Mouse (Mus musculus) embryo, embryonic 10 days (tissue): ENCODE data around the gene Mecom.
"Not testable (repeated sequence)": the region's sequence is repeated elsewhere in the genome, so short reads cannot be mapped to it uniquely, and the experiment has no call there.

Experiments used
- DNase-seq: peaks from one replicate; pipeline ENCODE4 v3.0.0-alpha.2; 2015; ENCODE audit warnings: low spot score

Mecom gene

GRCm38 (mm10) chr3:30547908-30548307 is at the start of gene Mecom:
Gene Mecom, minus strand, starts transcription at chr3:30548008.
- DNase-seq: no peak

DNA sequence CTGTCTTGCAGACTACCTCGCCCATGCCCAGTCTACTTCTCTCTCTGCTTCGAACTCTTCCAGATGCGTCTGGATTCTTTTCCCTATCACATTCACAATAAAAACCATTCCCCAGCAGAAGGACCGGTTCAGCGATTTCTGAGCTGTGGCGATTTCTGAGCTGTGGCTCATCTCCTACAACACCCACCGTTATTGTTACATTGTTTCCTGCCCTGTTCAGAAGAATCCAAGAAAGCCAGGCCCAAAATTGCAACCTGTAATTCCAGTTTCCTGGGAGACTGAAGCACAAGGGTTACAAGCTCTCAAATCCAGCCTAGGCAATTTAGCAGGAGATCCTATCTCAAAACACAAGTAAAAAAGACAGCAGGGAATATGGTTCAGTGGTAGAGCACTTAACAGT is 49.5 kb upstream of the Mecom start:
- no peak for DNase-seq

DNA sequence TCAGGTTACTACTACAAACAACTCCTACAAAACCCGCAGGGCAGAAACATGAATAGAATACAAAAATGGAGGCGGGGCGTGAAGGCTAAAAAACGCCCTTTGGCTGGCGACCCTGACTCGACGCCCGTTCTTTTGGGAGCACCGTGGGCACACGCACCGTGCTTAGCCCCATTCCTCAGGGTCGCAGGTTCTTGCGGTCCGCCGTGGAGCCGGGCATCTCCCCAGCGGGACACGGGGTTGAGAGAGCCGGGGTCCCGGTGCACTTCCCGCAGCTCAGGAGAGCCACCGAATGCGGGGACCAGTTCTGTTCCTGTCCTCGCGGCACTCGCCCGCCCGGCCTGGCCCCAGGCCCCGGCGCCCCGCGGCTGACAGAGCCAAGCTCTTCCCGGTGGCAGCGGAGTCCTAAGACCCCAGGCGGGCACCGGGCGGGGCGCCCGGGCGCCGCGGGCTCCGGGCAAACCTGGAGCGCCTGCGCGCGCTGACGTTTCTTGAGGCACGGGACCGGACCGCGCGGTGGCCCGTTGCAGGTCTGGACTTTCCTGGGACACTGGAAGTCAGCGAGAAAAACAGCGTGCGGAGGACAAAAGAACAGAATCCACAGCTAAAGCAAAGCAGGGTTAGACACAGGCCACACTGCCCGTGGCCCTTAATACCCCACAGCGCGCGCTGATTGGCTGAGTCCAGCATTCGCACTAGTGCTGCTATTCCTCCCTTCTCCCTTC is 47.5 kb upstream of the Mecom start:
- DNase-seq: peak; percentile 74

- peak; percentile 64 for DNase-seq
Observed at GRCm38 (mm10) chr3:30593719-30594485, 46.1 kb upstream of the Mecom start.

DNA sequence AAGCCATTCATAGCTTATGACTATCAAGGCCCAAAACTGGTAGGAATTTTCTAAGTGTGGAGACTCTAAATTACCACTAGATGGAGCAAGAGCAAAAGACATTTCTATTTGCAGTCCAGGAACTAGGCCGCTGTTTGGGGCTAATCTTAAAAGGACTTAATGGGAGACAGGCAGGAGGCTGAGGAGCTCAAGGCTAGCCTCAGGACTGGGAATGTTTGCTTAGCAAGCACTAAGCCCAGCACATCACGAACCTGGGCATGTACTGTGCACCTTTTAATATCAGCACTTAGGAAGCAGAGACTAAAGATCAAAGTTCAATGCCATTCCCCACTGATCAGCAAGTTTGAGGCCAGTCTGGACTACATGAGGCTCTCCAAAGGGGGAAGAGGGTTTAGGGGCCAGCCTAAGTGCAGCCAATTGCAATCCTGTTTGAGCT is 44.6 kb upstream of the Mecom start:
- DNase-seq: peak; percentile 83

DNA sequence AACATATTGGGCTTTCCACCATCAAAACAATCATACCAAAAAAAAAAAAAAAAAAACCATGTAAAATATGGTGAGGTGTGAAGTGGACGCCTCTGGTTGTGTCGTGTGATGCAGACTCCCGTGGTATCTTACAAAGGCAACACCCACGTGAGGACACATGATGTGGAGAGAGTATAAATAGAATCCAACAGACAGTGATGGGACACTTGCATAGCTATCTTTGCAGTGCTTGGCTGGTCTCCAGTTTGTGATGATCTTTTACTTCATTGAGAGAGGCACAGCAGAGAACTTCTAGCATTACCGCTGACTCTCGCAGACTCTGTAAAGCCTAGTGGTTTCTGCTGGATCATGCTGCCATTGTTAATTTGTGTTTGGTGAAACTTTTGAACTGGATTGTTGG is 41.1 kb upstream of the Mecom start:
- DNase-seq: no peak

DNA sequence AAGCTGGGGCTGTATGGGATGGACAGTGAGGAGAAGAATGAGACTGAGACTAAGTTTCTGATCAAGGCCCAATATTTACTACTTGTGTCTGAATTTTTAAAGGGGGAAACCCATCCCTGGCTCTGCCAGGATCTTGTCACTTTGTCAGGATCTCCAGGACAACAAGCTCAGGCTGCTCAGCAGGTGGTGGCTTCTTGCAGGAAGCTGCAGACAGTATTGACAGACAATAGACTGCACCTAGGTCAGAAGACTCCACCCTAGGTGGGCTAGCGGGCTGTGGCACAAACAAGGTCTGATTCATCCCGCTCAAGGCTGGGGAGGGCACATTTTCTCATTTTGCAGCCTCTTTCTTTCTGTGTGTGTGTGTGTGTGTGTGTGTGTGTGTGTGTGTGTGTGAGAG is 25.7 kb upstream of the Mecom start:
- no peak for DNase-seq

DNA sequence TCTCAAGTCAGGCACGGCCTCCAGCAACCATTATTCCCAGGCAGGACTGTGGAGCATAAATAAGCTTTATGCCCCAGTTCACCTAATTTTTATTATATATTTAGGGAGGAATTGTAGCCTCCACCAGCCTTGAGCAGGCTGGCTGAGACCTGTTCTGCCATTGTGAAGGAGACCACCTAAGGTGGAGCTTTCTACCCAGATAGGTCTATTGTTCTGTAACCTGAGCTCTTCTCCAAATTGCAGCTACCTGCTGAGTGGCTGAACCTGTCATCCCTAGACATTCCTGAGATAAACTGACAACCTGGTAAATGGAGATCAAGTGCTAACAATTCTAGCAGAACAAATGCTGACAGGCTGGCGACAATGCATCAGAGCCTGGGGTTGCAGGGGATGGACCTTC is 18.5 kb upstream of the Mecom start:
- DNase-seq: not testable (repeated sequence)

- no peak for DNase-seq
Observed at GRCm38 (mm10) chr3:30560677-30561314, 13.0 kb upstream of the Mecom start.

DNA sequence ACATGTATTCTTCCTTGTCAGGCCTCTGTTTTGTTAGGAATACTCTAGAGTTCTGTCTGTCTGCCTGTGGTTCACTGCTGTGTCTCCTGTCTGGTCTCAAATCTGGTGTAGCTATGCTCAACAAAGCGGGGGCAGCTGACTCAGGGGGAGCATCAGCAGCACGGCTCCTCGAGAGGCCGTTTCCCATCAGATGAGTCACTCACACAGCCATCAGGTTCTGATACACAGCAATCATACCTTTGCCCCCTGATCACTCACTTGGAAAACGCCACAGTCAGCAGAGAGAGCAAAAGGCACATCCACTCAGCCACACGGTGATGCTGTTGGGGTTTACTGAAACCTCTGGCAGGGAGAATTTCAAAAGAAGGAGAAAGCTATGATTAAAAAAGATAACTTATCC is 5.9 kb upstream of the Mecom start:
- DNase-seq: no peak

- peak; percentile 23 for DNase-seq
Observed at GRCm38 (mm10) chr3:30550218-30550617, 2.4 kb upstream of the Mecom start.

GRCm38 (mm10) chr3:30548928-30549327 is 1.1 kb upstream of the Mecom start:
- no peak for DNase-seq

- no peak for DNase-seq
Observed at GRCm38 (mm10) chr3:30546831-30547369, 908 bp downstream of the Mecom start.

DNA sequence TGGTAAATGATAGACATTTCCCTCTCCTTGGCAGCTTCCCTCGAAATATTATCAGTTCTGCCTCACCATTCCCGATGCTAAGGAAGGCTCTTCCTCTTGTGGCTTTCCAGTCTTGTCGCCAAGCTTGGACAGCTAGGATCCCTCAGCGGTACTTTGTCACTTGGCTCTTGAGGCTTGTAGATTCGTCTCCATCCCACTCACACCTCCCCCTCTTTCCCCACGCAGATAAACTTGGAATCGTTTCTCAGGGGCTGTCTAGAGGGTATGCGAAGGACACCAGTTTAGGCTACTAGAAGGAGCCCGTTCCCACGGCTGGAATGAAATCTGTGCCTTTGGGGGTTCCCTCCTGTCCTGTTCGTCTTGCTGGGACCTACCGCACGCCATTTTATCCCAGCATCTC is 1.4 kb downstream of the Mecom start:
- DNase-seq: no peak

GRCm38 (mm10) chr3:30545246-30545645 is 2.6 kb downstream of the Mecom start:
- no peak for DNase-seq

DNA sequence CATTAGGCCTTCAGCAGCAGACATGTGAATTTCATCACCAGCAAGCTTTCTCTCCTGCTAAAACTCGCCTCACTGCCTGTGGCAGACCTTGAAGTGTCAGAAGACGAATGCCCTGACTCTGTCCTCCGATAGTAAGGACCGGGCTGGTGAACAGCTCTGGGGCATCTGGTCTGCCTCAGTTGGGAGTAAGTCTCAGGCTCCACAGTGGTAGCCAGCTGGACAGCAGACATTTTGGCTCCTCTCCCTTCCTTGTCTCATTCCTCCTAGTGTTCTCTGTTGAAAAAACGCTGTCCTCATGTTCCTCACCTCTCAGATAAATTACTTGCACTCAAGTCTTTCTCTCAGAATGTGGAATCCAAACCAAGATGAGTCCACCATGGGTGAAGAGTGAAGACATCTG is 3.5 kb downstream of the Mecom start:
- DNase-seq: no peak

DNA sequence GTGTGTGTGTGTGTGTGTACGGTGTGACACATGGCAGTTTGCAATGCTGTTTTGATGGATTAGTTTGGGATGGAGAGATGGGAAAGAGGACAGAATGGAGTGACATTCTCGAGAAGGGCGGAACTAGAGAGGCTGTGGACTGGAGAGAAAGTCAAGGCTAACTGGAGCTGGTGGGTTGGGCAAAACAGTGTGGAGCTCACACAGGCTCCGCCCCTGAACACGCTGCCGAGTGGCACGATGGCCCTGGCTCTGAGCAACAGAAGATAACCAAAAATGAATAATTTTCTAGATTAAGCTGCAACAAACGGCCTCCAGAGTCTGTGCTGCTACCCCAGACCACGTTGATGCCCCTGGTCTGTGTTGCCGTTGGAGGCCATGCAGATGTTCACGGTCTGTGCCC is 12.0 kb downstream of the Mecom start:
- no peak for DNase-seq

- DNase-seq: not testable (repeated sequence)
Observed at GRCm38 (mm10) chr3:30520751-30521150, 27.1 kb downstream of the Mecom start.

DNA sequence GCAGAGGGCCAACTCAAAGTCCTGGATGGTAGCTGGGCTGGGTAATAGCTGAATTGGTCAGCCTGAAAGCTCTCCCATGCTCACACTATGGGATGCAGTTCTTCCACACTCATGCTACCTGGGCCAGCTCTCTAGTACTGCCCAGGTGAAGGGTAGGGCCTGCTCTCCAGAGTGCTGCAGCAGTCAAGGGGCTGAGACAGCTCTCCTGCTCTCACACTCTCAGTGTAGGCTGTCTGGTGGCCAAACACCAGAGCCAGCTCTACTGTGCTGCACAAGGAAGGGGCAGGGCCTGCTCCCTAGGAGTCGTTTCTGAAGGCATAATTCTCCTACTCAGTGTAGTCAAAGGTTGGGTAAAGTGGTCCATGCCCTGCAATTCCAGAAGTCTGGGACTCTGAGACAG is 28.4 kb downstream of the Mecom start:
- no peak for DNase-seq

- no peak for DNase-seq
Observed at GRCm38 (mm10) chr3:30515795-30516170, 32.0 kb downstream of the Mecom start.

- DNase-seq: peak; percentile 78
Observed at GRCm38 (mm10) chr3:30514901-30515794, 32.7 kb downstream of the Mecom start.
